Mouse (Mus musculus) forebrain, embryonic 15.5 days (tissue): ENCODE results near the gene Tmem108. TPM values are rescaled to one million over a fixed set of nuclear protein-coding genes. Genes with fewer than 3 reads are reported as not detected.

Experiments used
- ATAC-seq: fragments of 200-750 bp; cut with Nextera tagmentation; replicated peaks from 2 replicates; pipeline ENCODE4 v1.8.0; 2017; ENCODE audit warnings: mild to moderate bottlenecking, moderate TSS enrichment, moderate library complexity
- H3K27ac ChIP-seq: fragments of 300-500 bp; sonication (generic); replicated peaks from 2 replicates; pipeline ENCODE4 v1.5.1; 2015; ENCODE audit warnings: mild to moderate bottlenecking, inconsistent platforms
- H3K27me3 ChIP-seq: fragments of 300-500 bp; sonication (generic); 2 replicates; pipeline ENCODE4 v1.6.1; 2015; ENCODE audit warnings: inconsistent platforms
- H3K36me3 ChIP-seq: fragments of 300-500 bp; sonication (generic); 2 replicates; pipeline ENCODE4 v1.6.1; 2015; ENCODE audit warnings: mild to moderate bottlenecking, inconsistent platforms
- H3K4me1 ChIP-seq: fragments of 300-500 bp; sonication (generic); 2 replicates; pipeline ENCODE4 v1.6.1; 2015; ENCODE audit warnings: inconsistent platforms
- H3K4me2 ChIP-seq: fragments of 300-500 bp; sonication (generic); replicated peaks from 2 replicates; pipeline ENCODE4 v1.6.1; 2015; ENCODE audit warnings: mild to moderate bottlenecking, inconsistent platforms
- H3K4me3 ChIP-seq: fragments of 300-500 bp; sonication (generic); 2 replicates; pipeline ENCODE4 v1.5.1; 2015; ENCODE audit warnings: mild to moderate bottlenecking, inconsistent platforms
- H3K9ac ChIP-seq: fragments of 300-500 bp; sonication (generic); replicated peaks from 2 replicates; pipeline ENCODE4 v1.6.1; 2015; ENCODE audit warnings: mild to moderate bottlenecking, inconsistent platforms
- H3K9me3 ChIP-seq: fragments of 300-500 bp; sonication (generic); 2 replicates; pipeline ENCODE4 v1.6.1; 2016; ENCODE audit warnings: inconsistent platforms
- WGBS: fragments of 180-500 bp; shearing (Covaris S2); methylation state at CpG from one replicate; pipeline ENCODE4 v1.1.7; 2015; ENCODE audit warnings: mixed read lengths; 5-methylcytosine and 5-hydroxymethylcytosine counted together
- polyA plus RNA-seq: library from polyadenylated mRNA; unstranded; fragments of >200 nt; fragmentation: Nextera tagmentation; extraction: Ambion mirVana; gene quantifications from 2 replicates; pipeline ENCODE4 v1.2.1, GENCODE M21; 2015

Tmem108 gene
- polyA plus RNA-seq, 1 experiment from 2014 or later: 78.0 TPM

- Histone ChIP-seq H3K4me1 (peaks cover 24% of the 10 kb centered on the region), H3K27ac (no peak overlapping the region; the same call in 1 of the 2 replicates), H3K4me2 (peak overlapping the region; percentile 22), H3K27me3 (no peaks in the 10 kb centered on the region), H3K9me3 (no peaks in the 10 kb centered on the region), H3K4me3 (no peak overlapping the region), H3K36me3 (no peaks in the 10 kb centered on the region), H3K9ac (no peak overlapping the region)
- 5% methylated on average over 13 of the region's 13 CpGs for WGBS
- peak; percentile 81 for ATAC-seq
These were observed 318.4 kb downstream of the Tmem108 start for GRCm38 (mm10) chr9:103443121-103443823.

- Histone ChIP-seq H3K4me1 (peaks cover 24% of the 10 kb centered on the region), H3K9ac (no peak overlapping the region), H3K9me3 (no peaks in the 10 kb centered on the region), H3K27ac (no peak overlapping the region), H3K4me2 (no peak overlapping the region), H3K27me3 (no peaks in the 10 kb centered on the region), H3K4me3 (no peak overlapping the region), H3K36me3 (no peaks in the 10 kb centered on the region)
- WGBS: 44% methylated on average over 3 of the region's 3 CpGs
- ATAC-seq: no peak
These were observed 321.0 kb downstream of the Tmem108 start for GRCm38 (mm10) chr9:103440597-103440996.

- no peak overlapping the region for H3K27ac ChIP-seq
- H3K27me3 ChIP-seq: no peaks in the 10 kb centered on the region
- no peaks in the 10 kb centered on the region for H3K9me3 ChIP-seq
- no peak overlapping the region for H3K9ac ChIP-seq
- WGBS: 84% methylated on average over 5 of the region's 5 CpGs
- no peak overlapping the region for H3K4me3 ChIP-seq
- H3K4me1 ChIP-seq: peaks cover 7% of the 10 kb centered on the region
- ATAC-seq: no peak
- no peak overlapping the region for H3K4me2 ChIP-seq
- H3K36me3 ChIP-seq: no peaks in the 10 kb centered on the region
These were observed 324.5 kb downstream of the Tmem108 start for GRCm38 (mm10) chr9:103437104-103437503.

GRCm38 (mm10) chr9:103434116-103434515 is 327.5 kb downstream of the Tmem108 start:
- 58% methylated on average over 4 of the region's 4 CpGs for WGBS
- H3K27ac ChIP-seq: no peak overlapping the region
- H3K9ac ChIP-seq: no peak overlapping the region
- ATAC-seq: no peak
- peaks cover 10% of the 10 kb centered on the region for H3K4me1 ChIP-seq
- H3K9me3 ChIP-seq: no peaks in the 10 kb centered on the region
- no peak overlapping the region for H3K4me3 ChIP-seq
- H3K27me3 ChIP-seq: no peaks in the 10 kb centered on the region
- H3K4me2 ChIP-seq: no peak overlapping the region
- H3K36me3 ChIP-seq: no peaks in the 10 kb centered on the region

Other genes starting within 250 kb of the Tmem108 start
- gene Nphp3, start 240.7 kb upstream of the Tmem108 start, polyA plus RNA-seq: 2.4 and 2.8 TPM in 2 replicates